Mouse (Mus musculus) forebrain, embryonic 13.5 days (tissue): Measurements from ENCODE around the gene Napepld. TPM values are rescaled to one million over a fixed set of nuclear protein-coding genes. Genes with fewer than 3 reads are reported as not detected.
A peak's percentile ranks its signal among the peaks of the same experiment; 100 is the strongest.

Experiments used
- ATAC-seq: fragments of 200-750 bp; cut with Nextera tagmentation; 2 replicates; pipeline ENCODE4 v1.8.0; 2017
- H3K27ac ChIP-seq: fragments of 300-500 bp; sonication (generic); 2 replicates; pipeline ENCODE4 v1.5.1; 2015; ENCODE audit warnings: inconsistent platforms, mild to moderate bottlenecking, moderate library complexity
- H3K27me3 ChIP-seq: fragments of 300-500 bp; sonication (generic); 2 replicates; pipeline ENCODE4 v1.6.1; 2015; ENCODE audit warnings: mild to moderate bottlenecking, inconsistent platforms
- H3K36me3 ChIP-seq: fragments of 300-500 bp; sonication (generic); 2 replicates; pipeline ENCODE4 v1.6.1; 2015; ENCODE audit warnings: mild to moderate bottlenecking, inconsistent platforms; ENCODE audit not compliant: poor library complexity, severe bottlenecking
- H3K4me1 ChIP-seq: fragments of 300-500 bp; sonication (generic); 2 replicates; pipeline ENCODE4 v1.6.1; 2015; ENCODE audit warnings: inconsistent platforms
- H3K4me2 ChIP-seq: fragments of 300-500 bp; sonication (generic); 2 replicates; pipeline ENCODE4 v1.6.1; 2015; ENCODE audit warnings: inconsistent platforms, mild to moderate bottlenecking, moderate library complexity
- H3K4me3 ChIP-seq: fragments of 300-500 bp; sonication (generic); 2 replicates; pipeline ENCODE4 v1.5.1; 2015; ENCODE audit warnings: mild to moderate bottlenecking, inconsistent platforms
- H3K9ac ChIP-seq: fragments of 300-500 bp; sonication (generic); 2 replicates; pipeline ENCODE4 v1.6.1; 2015; ENCODE audit warnings: mild to moderate bottlenecking, inconsistent platforms
- H3K9me3 ChIP-seq: fragments of 300-500 bp; sonication (generic); replicated peaks from 2 replicates; pipeline ENCODE4 v1.6.1; 2016; ENCODE audit warnings: inconsistent platforms
- WGBS: fragments of 180-500 bp; shearing (Covaris S2); methylation state at CpG from one replicate; pipeline ENCODE4 v1.1.7; 2015; 5-methylcytosine and 5-hydroxymethylcytosine counted together
- polyA plus RNA-seq: library from polyadenylated mRNA; unstranded; fragments of >200 nt; fragmentation: Nextera tagmentation; extraction: Ambion mirVana; gene quantifications from 2 replicates; pipeline ENCODE4 v1.2.1, GENCODE M21; 2015

The Napepld gene
- polyA plus RNA-seq, 1 experiment from 2014 or later, result 7.1 TPM

DNA sequence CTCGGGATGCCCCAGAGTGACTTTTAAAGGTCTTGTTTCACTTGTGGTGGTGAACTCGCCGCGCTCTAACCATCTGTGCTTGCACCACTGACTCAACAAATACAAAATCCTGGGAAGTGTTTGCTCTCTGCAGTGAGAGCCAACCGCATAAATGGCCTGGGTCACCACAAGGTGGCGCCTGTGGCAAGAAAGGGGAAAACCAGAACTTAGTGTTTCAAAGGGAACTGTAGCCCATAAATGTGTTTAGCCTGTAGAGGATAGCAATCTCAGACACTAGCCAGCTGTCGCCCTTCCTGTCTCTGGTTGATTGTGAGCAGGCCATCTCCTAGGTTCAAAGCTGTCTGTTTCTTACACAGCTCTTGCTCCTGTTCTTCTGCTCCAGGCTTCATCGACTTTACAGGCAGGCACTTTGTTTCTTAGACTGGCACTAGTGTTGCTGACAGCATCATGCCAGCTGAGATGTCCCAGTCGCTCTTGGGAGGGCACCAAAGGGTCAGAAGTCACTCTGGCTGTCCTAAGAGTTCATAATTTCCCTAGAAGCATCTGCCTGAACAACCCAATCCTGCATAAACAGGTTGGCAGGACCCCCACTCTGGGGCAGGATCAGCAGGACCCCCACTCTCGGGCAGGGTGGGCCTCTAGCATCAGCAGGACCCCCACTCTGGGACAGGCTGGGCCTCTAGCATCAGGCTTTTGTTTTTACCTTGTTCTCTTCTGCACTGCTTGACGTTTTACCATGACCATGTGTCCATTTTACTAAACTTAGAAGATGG is 42.4 kb downstream of the Napepld start:
- peaks cover 77% of the 10 kb centered on the region for H3K36me3 ChIP-seq

DNA sequence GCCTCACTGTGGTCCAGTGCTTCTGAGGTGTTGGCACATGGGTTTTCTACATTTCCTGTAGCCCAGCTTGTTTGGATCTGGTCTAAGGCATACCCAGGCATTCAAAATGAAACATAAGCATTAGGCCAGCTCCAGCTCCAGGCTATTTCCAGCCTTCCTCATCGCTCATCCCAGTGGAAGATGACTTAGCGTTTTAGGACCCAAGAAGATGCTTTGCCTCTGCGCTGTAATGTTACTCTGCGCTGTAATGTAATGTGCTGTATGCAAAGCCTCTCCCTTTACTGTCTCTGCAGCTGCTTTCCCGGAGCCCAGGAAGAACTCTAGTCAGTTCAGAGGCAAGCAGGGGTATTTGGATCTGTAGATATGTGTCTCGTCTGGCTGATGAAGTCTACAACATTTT is 43.2 kb downstream of the Napepld start:
- Histone ChIP-seq H3K9me3 (no peaks in the 10 kb centered on the region), H3K36me3 (peaks cover 77% of the 10 kb centered on the region), H3K9ac (no peak overlapping the region), H3K4me3 (no peak overlapping the region), H3K27me3 (no peaks in the 10 kb centered on the region), H3K4me1 (peaks cover 17% of the 10 kb centered on the region; the same call in 1 of the 2 replicates), H3K4me2 (no peak overlapping the region), H3K27ac (0 out of 2 replicates have a peak overlapping the region, but pooled peaks have one; percentile 19)
- no peak for ATAC-seq
- 86% methylated on average over 6 of the region's 6 CpGs for WGBS

More for the DNA sequence above, 42.4 kb downstream of the Napepld start:
- Histone ChIP-seq H3K9ac (no peak overlapping the region), H3K9me3 (no peaks in the 10 kb centered on the region), H3K27me3 (no peaks in the 10 kb centered on the region), H3K4me3 (no peak overlapping the region), H3K27ac (no peak overlapping the region), H3K4me2 (no peak overlapping the region), H3K4me1 (peaks cover 17% of the 10 kb centered on the region; the same call in 1 of the 2 replicates)
- 56% methylated on average over 11 of the region's 11 CpGs for WGBS
- peak; percentile 75 for ATAC-seq

DNA sequence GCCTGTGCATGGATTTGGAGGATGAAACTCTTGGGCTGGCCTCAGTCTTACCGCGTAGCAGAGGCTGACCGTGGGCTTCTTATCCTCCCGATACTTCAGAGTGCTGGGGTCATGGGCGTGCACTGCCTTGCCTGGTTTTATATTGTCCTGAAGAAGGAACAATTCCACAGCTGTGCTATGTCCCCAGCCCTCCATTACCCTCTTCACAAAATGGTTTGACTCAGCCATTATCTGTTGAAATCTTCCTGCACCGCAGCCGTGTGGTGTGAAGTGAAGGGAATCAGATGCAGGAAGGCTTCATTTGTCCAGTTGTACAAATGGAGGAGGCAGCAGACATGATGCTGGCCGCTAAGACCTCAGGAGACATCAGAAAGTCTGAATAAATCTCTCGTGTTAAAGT is 44.3 kb downstream of the Napepld start:
- peaks cover 78% of the 10 kb centered on the region for H3K36me3 ChIP-seq
- H3K4me1 ChIP-seq, result peaks cover 17% of the 10 kb centered on the region; the same call in 1 of the 2 replicates
- no peak overlapping the region for H3K9ac ChIP-seq
- ATAC-seq, result no peak
- WGBS, result 89% methylated on average over 9 of the region's 9 CpGs
- no peak overlapping the region for H3K4me2 ChIP-seq
- H3K9me3 ChIP-seq, result no peaks in the 10 kb centered on the region
- no peak overlapping the region for H3K27ac ChIP-seq
- no peak overlapping the region for H3K4me3 ChIP-seq
- H3K27me3 ChIP-seq, result no peaks in the 10 kb centered on the region

DNA sequence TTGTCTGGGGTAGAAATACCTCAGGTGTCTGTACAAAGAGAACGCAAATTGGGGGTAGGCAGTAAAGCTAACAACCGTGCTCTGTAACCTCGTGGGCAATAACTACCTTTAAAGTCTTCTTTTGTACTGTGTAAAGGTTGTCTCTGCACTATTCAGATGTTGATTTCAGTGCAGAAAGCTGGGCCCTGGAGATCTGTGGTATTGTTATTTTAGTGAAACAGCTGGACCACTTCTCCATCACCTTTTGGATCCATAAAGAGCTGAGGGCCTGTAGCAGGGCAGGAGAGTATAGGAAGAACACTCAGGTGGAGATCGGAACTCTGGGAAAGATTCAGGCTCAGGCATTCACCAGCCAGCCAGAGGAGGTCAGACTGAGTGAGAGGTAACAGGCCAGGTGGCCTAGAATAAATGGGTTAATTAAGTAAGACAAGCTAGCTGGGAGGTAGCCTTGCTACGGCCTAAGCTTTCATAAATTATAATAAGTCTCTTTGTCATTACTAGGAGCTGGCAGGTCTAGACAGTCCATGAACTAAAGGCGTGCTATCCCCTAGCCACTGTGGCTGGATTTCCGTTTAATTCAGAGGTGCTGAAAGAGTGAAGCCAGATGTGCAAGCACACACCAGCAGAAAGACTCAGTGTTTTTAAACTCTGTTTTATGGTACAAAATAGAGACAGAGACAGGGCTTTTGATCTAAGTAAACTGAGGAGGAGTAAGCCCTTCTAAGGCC is 49.1 kb downstream of the Napepld start:
- no peaks in the 10 kb centered on the region for H3K27me3 ChIP-seq
- no peak overlapping the region for H3K27ac ChIP-seq
- WGBS, result 88% methylated on average over 7 of the region's 7 CpGs
- peaks cover 75% of the 10 kb centered on the region for H3K36me3 ChIP-seq
- no peak overlapping the region for H3K9ac ChIP-seq
- H3K4me2 ChIP-seq, result no peak overlapping the region
- H3K9me3 ChIP-seq, result no peaks in the 10 kb centered on the region
- no peak overlapping the region for H3K4me3 ChIP-seq
- no peak for ATAC-seq
- H3K4me1 ChIP-seq, result peaks cover 10% of the 10 kb centered on the region

DNA sequence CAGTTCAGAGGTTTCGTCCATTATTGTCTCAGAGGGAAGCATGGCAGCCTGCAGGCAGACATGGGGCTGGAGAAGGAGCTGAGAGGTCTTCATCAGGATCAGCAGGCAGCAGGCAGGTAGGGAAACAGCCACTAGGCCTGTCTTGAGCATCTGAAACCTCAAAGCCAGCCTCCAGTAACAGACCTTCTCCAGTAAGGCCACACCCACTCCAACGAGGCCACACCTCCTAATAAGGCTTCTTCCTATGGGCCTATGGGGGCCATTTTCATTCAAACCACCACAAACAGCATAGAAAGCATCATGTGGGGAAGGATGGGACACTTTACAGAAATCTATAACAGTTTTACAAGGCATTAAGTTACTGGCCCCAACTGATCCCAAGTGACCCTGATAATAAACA is 50.5 kb downstream of the Napepld start:
- Histone ChIP-seq H3K27me3 (no peaks in the 10 kb centered on the region), H3K4me1 (peaks cover 17% of the 10 kb centered on the region), H3K27ac (no peak overlapping the region), H3K9me3 (no peaks in the 10 kb centered on the region), H3K9ac (no peak overlapping the region), H3K4me3 (no peak overlapping the region), H3K36me3 (peaks cover 68% of the 10 kb centered on the region), H3K4me2 (no peak overlapping the region)
- 88% methylated on average over 2 of the region's 2 CpGs for WGBS
- ATAC-seq, result no peak

DNA sequence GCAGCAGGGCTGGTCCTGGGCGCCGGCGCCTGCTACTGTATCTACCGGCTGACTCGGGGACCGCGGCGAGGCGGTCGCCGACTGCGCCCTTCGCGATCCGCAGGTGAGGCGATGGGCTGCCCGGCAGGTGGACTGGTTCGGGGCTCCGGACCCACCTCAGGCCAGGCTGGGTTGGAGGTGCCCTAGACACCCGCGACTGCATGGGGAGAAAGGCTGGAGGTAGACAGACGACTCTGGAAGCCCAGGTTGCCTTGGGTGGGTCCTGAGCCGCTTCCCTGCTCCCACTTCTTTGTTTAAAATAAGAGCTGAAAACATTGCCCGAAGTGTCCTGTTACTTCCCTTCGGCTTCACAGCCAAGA is 55.1 kb downstream of the Napepld start:
- H3K27ac ChIP-seq, result peak overlapping the region; percentile 93
- peaks cover 33% of the 10 kb centered on the region for H3K36me3 ChIP-seq
- no peak for ATAC-seq
- peak overlapping the region; percentile 94 for H3K9ac ChIP-seq
- H3K4me1 ChIP-seq, result peaks cover 24% of the 10 kb centered on the region
- no peaks in the 10 kb centered on the region for H3K27me3 ChIP-seq
- H3K9me3 ChIP-seq, result no peaks in the 10 kb centered on the region
- 0% methylated on average over 25 of the region's 25 CpGs for WGBS
- H3K4me2 ChIP-seq, result peak overlapping the region; percentile 88
- peak overlapping the region; percentile 84 for H3K4me3 ChIP-seq

DNA sequence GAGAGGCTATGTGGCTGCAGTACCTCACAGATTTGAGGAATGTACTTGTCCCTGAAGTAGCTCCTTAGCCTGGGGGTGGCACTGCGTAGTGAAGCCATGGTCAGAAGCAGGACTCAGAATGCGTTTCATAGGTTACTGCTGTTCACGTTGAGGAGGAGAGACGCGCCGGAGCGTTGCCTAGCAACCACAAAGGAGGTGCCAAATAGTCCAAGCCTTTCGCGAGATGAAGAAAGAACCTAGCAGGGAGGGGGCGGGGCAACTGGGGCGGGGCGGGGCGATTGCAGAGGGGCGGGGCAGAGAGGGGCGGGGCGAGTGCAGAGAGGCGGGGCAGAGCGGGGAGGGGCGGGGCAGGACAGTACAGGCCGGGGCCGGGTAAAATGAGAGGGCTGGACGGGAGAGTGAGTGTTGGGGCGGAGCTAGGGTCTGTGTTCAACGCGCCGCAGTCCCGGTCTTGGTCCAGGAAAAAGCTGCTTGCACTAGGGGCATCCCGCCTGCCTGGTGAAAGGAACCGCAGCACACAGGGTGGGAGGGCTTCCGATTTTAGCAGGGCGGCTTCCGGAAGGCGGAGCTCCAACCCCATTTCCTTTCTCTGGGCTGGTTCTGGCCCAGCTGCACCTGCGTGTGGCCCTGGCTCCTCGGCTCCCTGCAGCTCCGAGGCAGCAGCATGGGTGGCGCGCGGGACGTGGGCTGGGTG is 55.6 kb downstream of the Napepld start, which contains the start of the genes Fbxl13 and Armc10:
Fbxl13 (minus strand) TSS at position 196 of the 694 bp plus-strand sequence.
Armc10 (plus strand) TSS at position 375 of the 694 bp plus-strand sequence.
- Histone ChIP-seq H3K36me3 (peaks cover 28% of the 10 kb centered on the region), H3K27me3 (no peaks in the 10 kb centered on the region), H3K4me2 (peak within 1 kb of the TSS; percentile 88), H3K9me3 (no peaks in the 10 kb centered on the region), H3K4me1 (peaks cover 24% of the 10 kb centered on the region), H3K9ac (peak within 1 kb of the TSS; percentile 94), H3K27ac (peak within 1 kb of the TSS; percentile 93), H3K4me3 (peak within 1 kb of the TSS; percentile 84)
- WGBS, result 2% methylated on average over 32 of the region's 40 CpGs
- peak; percentile 97 for ATAC-seq

DNA sequence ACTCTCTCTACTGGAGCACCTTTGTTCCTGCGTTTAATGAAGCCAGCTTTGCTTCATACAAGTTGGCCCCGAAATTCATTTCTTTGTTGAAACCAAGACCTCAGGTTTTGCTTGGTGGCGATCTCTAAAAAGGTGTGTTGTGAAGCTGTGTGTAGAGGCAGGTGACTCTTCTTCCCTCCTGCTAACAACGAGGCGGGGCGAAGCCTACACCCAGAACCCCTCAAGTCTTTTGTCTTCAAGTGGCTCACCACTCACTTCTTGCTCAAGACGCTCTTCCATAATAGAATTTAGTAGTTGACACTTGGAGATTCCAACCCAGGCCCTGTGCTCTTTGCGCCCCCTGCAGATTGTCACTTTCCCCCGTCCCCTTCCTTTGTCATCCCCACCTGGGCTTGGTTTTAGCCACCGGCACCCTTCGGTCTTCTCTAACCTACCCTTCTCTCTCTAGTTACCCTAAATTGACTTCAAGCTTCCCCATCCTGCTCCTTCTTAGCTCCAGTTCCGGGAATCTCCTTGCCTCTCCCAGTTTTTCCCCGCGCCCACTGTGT is 56.2 kb downstream of the Napepld start:
- 11% methylated on average over 14 of the region's 14 CpGs for WGBS
- H3K9ac ChIP-seq, result peak overlapping the region; percentile 12; the same call in 1 of the 2 replicates
- no peaks in the 10 kb centered on the region for H3K27me3 ChIP-seq
- H3K4me3 ChIP-seq, result peak overlapping the region; percentile 84
- H3K36me3 ChIP-seq, result peaks cover 22% of the 10 kb centered on the region
- peak; percentile 16 for ATAC-seq
- peaks cover 24% of the 10 kb centered on the region for H3K4me1 ChIP-seq
- H3K9me3 ChIP-seq, result no peaks in the 10 kb centered on the region
- no peak overlapping the region for H3K27ac ChIP-seq
- peak overlapping the region; percentile 57 for H3K4me2 ChIP-seq

DNA sequence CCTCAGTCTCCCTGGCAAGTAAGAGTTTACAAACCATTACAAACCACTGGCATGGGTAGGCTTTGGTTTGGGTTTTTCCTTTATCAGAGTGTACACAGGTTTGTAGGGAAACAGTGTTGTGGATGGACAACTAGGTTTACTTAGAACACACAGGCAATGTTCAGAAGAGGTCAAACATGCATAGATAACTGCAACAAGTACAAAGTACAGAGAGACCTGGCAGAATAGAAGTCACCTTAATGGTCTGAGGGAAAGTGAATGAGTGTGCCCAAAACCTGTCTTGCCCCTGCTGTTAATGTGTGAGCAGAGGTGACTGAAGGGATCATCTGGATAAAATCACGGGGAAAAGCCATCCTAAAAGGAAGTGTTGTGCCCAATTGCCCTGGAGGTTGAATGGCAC is 57.6 kb downstream of the Napepld start:
- H3K27me3 ChIP-seq, result no peaks in the 10 kb centered on the region
- 30% methylated on average over 1 of the region's 1 CpGs for WGBS
- H3K4me2 ChIP-seq, result no peak overlapping the region
- no peak for ATAC-seq
- H3K4me3 ChIP-seq, result no peak overlapping the region
- H3K9ac ChIP-seq, result no peak overlapping the region
- H3K9me3 ChIP-seq, result no peaks in the 10 kb centered on the region
- peaks cover 8% of the 10 kb centered on the region for H3K36me3 ChIP-seq
- H3K4me1 ChIP-seq, result peaks cover 24% of the 10 kb centered on the region
- no peak overlapping the region for H3K27ac ChIP-seq

DNA sequence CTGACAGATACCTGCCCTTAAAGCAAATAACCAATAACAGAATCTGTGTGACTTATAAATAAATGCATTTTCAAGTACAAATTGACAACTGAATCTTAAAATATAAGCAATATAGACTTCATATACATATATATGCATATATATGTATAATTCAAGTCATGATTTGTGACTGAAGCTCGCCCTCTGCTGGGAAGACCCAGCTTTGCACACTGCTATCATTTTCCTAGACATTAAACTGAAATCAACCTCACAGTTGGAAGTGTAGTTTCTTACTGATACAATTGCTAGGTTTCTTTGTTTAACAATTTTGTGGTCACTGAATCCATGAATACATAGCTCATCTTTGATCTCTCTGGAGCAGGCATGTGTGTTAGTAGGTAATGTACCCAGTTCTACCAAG is 60.2 kb downstream of the Napepld start:
- no peak overlapping the region for H3K9ac ChIP-seq
- H3K27ac ChIP-seq, result no peak overlapping the region
- no peak for ATAC-seq
- no peak overlapping the region for H3K4me3 ChIP-seq
- H3K36me3 ChIP-seq, result no peaks in the 10 kb centered on the region
- no peak overlapping the region for H3K4me2 ChIP-seq
- peaks cover 6% of the 10 kb centered on the region; the same call in 1 of the 2 replicates for H3K4me1 ChIP-seq
- no peaks in the 10 kb centered on the region for H3K9me3 ChIP-seq
- no peaks in the 10 kb centered on the region for H3K27me3 ChIP-seq
- 3% methylated on average over 1 of the region's 1 CpGs for WGBS

DNA sequence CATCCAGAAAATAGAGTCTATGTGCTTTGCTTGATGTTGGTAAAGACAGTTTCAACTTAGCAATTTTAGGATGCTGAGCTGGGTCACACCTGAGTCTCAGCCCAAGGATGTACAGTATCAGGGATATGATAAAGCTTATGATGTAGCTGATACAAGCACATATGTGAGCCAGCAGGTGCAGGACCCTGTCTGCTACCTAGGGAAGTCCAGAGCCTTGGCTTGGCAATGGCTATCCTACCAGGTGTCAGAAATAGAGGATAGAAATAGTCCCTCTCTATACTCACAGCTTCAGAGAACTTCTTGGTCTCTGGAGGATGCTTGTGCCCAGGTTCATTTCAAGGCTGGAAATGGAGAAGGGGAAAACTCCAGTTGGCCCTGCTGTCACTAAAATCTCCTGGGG is 75.3 kb downstream of the Napepld start:
- no peaks in the 10 kb centered on the region for H3K4me1 ChIP-seq
- no peak overlapping the region for H3K9ac ChIP-seq
- no peaks in the 10 kb centered on the region for H3K36me3 ChIP-seq
- no peak overlapping the region for H3K27ac ChIP-seq
- no peak for ATAC-seq
- no peaks in the 10 kb centered on the region for H3K9me3 ChIP-seq
- no peak overlapping the region for H3K4me2 ChIP-seq
- H3K27me3 ChIP-seq, result no peaks in the 10 kb centered on the region
- no peak overlapping the region for H3K4me3 ChIP-seq
